Mouse (Mus musculus) testis, postnatal 14 days (tissue): ENCODE measurements around the gene Stambpl1.
A peak's percentile ranks its signal among the peaks of the same experiment; 100 is the strongest.

Source experiments
- DNase-seq: peaks from one replicate; pipeline ENCODE4 v3.0.0; 2021; ENCODE audit warnings: low spot score

Gene Stambpl1

GRCm38 (mm10) chr19:34240273-34241039 lies 48.4 kb downstream of the Stambpl1 start:
- DNase-seq, result no peak

GRCm38 (mm10) chr19:34241247-34241915 lies 49.4 kb downstream of the Stambpl1 start:
- DNase-seq, result no peak

GRCm38 (mm10) chr19:34242925-34243324 lies 50.9 kb downstream of the Stambpl1 start:
- DNase-seq, result no peak

GRCm38 (mm10) chr19:34244056-34244455 lies 52.0 kb downstream of the Stambpl1 start:
- DNase-seq, result peak; percentile 27

- no peak for DNase-seq
These were observed 56.5 kb downstream of the Stambpl1 start for GRCm38 (mm10) chr19:34248558-34248957.

- DNase-seq, result no peak
These were observed 58.6 kb downstream of the Stambpl1 start for GRCm38 (mm10) chr19:34250621-34251020.

GRCm38 (mm10) chr19:34251900-34252299 lies 59.9 kb downstream of the Stambpl1 start:
- no peak for DNase-seq

GRCm38 (mm10) chr19:34252450-34252849 lies 60.4 kb downstream of the Stambpl1 start:
- no peak for DNase-seq

GRCm38 (mm10) chr19:34254101-34254879 lies 62.3 kb downstream of the Stambpl1 start:
- peak; percentile 37 for DNase-seq

- peak; percentile 60 for DNase-seq
These were observed 63.1 kb downstream of the Stambpl1 start, which contains the start of gene Acta2 for GRCm38 (mm10) chr19:34254880-34255681. Acta2 (minus strand) TSS chr19:34255590.

- DNase-seq, result no peak
These were observed 64.1 kb downstream of the Stambpl1 start for GRCm38 (mm10) chr19:34256149-34256548.

GRCm38 (mm10) chr19:34256936-34257335 lies 64.9 kb downstream of the Stambpl1 start:
- DNase-seq, result no peak

- DNase-seq, result no peak
These were observed 70.4 kb downstream of the Stambpl1 start for GRCm38 (mm10) chr19:34262273-34262974.

GRCm38 (mm10) chr19:34265604-34266193 lies 73.7 kb downstream of the Stambpl1 start:
- no peak for DNase-seq

- no peak for DNase-seq
These were observed 77.0 kb downstream of the Stambpl1 start for GRCm38 (mm10) chr19:34268991-34269390.

GRCm38 (mm10) chr19:34270106-34270726 lies 78.2 kb downstream of the Stambpl1 start:
- peak; percentile 61 for DNase-seq

GRCm38 (mm10) chr19:34270824-34271464 lies 78.9 kb downstream of the Stambpl1 start:
- no peak for DNase-seq

- DNase-seq, result no peak
These were observed 81.0 kb downstream of the Stambpl1 start for GRCm38 (mm10) chr19:34273073-34273472.

GRCm38 (mm10) chr19:34278078-34278477 lies 86.0 kb downstream of the Stambpl1 start:
- peak; percentile 57 for DNase-seq

- no peak for DNase-seq
These were observed 91.6 kb downstream of the Stambpl1 start for GRCm38 (mm10) chr19:34283614-34284013.
